Mouse (Mus musculus) midbrain, embryonic 12.5 days (tissue): ENCODE measurements around the gene Crtc3. TPM values are rescaled to one million over a fixed set of nuclear protein-coding genes. Genes with fewer than 3 reads are reported as not detected.

Source experiments
- ATAC-seq: fragments of 200-750 bp; cut with Nextera tagmentation; 2 replicates; pipeline ENCODE4 v1.8.0; 2017; ENCODE audit warnings: low read depth, moderate TSS enrichment, moderate library complexity; ENCODE audit not compliant: low FRiP score
- H3K27ac ChIP-seq: fragments of 300-500 bp; sonication (generic); replicated peaks from 2 replicates; pipeline ENCODE4 v1.5.1; 2016; ENCODE audit warnings: mild to moderate bottlenecking
- H3K27me3 ChIP-seq: fragments of 300-500 bp; sonication (generic); 2 replicates; pipeline ENCODE4 v1.6.1; 2016; ENCODE audit warnings: mild to moderate bottlenecking
- H3K36me3 ChIP-seq: fragments of 300-500 bp; sonication (generic); 2 replicates; pipeline ENCODE4 v1.6.1; 2016
- H3K4me1 ChIP-seq: fragments of 300-500 bp; sonication (generic); 2 replicates; pipeline ENCODE4 v1.6.1; 2016
- H3K4me2 ChIP-seq: fragments of 300-500 bp; sonication (generic); replicated peaks from 2 replicates; pipeline ENCODE4 v1.6.1; 2016; ENCODE audit warnings: mild to moderate bottlenecking, moderate library complexity
- H3K4me3 ChIP-seq: fragments of 300-500 bp; sonication (generic); 2 replicates; pipeline ENCODE4 v1.5.1; 2016; ENCODE audit warnings: mild to moderate bottlenecking
- H3K9ac ChIP-seq: fragments of 300-500 bp; sonication (generic); replicated peaks from 2 replicates; pipeline ENCODE4 v1.6.1; 2016; ENCODE audit warnings: mild to moderate bottlenecking, moderate library complexity
- H3K9me3 ChIP-seq: fragments of 300-500 bp; sonication (generic); 2 replicates; pipeline ENCODE4 v1.6.1; 2016; ENCODE audit warnings: mild to moderate bottlenecking
- WGBS: fragments of 180-500 bp; shearing (Covaris S2); methylation state at CpG from one replicate; pipeline ENCODE4 v1.1.7; 2016; 5-methylcytosine and 5-hydroxymethylcytosine counted together
- polyA plus RNA-seq: library from polyadenylated mRNA; unstranded; fragments of >200 nt; fragmentation: Nextera tagmentation; extraction: Ambion mirVana; gene quantifications from 2 replicates; pipeline ENCODE4 v1.2.1, GENCODE M21; 2016

Gene Crtc3
- polyA plus RNA-seq, 1 experiment from 2014 or later: 13.7 TPM

GRCm38 (mm10) chr7:80636288-80636952 lies 52.3 kb downstream of the Crtc3 start:
- no peaks in the 10 kb centered on the region for H3K9me3 ChIP-seq

GRCm38 (mm10) chr7:80635866-80636265 lies 52.8 kb downstream of the Crtc3 start:
- no peaks in the 10 kb centered on the region for H3K9me3 ChIP-seq
- no peak for ATAC-seq
- H3K27me3 ChIP-seq: no peaks in the 10 kb centered on the region
- 0 out of 2 replicates have a peak, but pooled peaks cover 3% of the 10 kb centered on the region for H3K4me1 ChIP-seq
- no peak overlapping the region for H3K4me3 ChIP-seq
- WGBS: 76% methylated on average over 5 of the region's 5 CpGs
- H3K27ac ChIP-seq: no peak overlapping the region
- no peak overlapping the region for H3K9ac ChIP-seq
- H3K4me2 ChIP-seq: no peak overlapping the region
- no peaks in the 10 kb centered on the region for H3K36me3 ChIP-seq

More at GRCm38 (mm10) chr7:80636288-80636952, 52.3 kb downstream of the Crtc3 start:
- Histone ChIP-seq H3K27ac (no peak overlapping the region), H3K36me3 (no peaks in the 10 kb centered on the region), H3K9ac (no peak overlapping the region), H3K27me3 (no peaks in the 10 kb centered on the region), H3K4me3 (no peak overlapping the region), H3K4me1 (peaks cover 6% of the 10 kb centered on the region), H3K4me2 (no peak overlapping the region)
- WGBS: 80% methylated on average over 17 of the region's 17 CpGs
- ATAC-seq: no peak

GRCm38 (mm10) chr7:80634741-80635140 lies 53.9 kb downstream of the Crtc3 start:
- no peak for ATAC-seq
- no peak overlapping the region for H3K4me3 ChIP-seq
- H3K4me2 ChIP-seq: no peak overlapping the region
- H3K9me3 ChIP-seq: no peaks in the 10 kb centered on the region
- 81% methylated on average over 9 of the region's 9 CpGs for WGBS
- no peak overlapping the region for H3K9ac ChIP-seq
- H3K4me1 ChIP-seq: 0 out of 2 replicates have a peak, but pooled peaks cover 3% of the 10 kb centered on the region
- no peak overlapping the region for H3K27ac ChIP-seq
- H3K36me3 ChIP-seq: no peaks in the 10 kb centered on the region
- H3K27me3 ChIP-seq: no peaks in the 10 kb centered on the region

- 95% methylated on average over 2 of the region's 2 CpGs for WGBS
Observed at GRCm38 (mm10) chr7:80633635-80634034, 55.0 kb downstream of the Crtc3 start.

GRCm38 (mm10) chr7:80631993-80632392 lies 56.7 kb downstream of the Crtc3 start:
- ATAC-seq: no peak
- H3K9me3 ChIP-seq: no peaks in the 10 kb centered on the region
- H3K4me3 ChIP-seq: no peak overlapping the region
- 71% methylated on average over 6 of the region's 6 CpGs for WGBS
- no peak overlapping the region for H3K27ac ChIP-seq
- no peaks in the 10 kb centered on the region for H3K36me3 ChIP-seq
- no peak overlapping the region for H3K9ac ChIP-seq
- no peak overlapping the region for H3K4me2 ChIP-seq
- no peaks in the 10 kb centered on the region for H3K27me3 ChIP-seq
- H3K4me1 ChIP-seq: 0 out of 2 replicates have a peak, but pooled peaks cover 3% of the 10 kb centered on the region

More at GRCm38 (mm10) chr7:80633635-80634034, 55.0 kb downstream of the Crtc3 start:
- H3K27ac ChIP-seq: no peak overlapping the region
- no peak overlapping the region for H3K4me2 ChIP-seq
- 0 out of 2 replicates have a peak, but pooled peaks cover 3% of the 10 kb centered on the region for H3K4me1 ChIP-seq
- H3K36me3 ChIP-seq: no peaks in the 10 kb centered on the region
- H3K27me3 ChIP-seq: no peaks in the 10 kb centered on the region
- H3K9me3 ChIP-seq: no peaks in the 10 kb centered on the region
- H3K9ac ChIP-seq: no peak overlapping the region
- no peak overlapping the region for H3K4me3 ChIP-seq
- no peak for ATAC-seq

GRCm38 (mm10) chr7:80631405-80631804 lies 57.3 kb downstream of the Crtc3 start:
- no peaks in the 10 kb centered on the region for H3K36me3 ChIP-seq
- no peak overlapping the region for H3K4me2 ChIP-seq
- no peak for ATAC-seq
- no peaks in the 10 kb centered on the region for H3K9me3 ChIP-seq
- no peak overlapping the region for H3K9ac ChIP-seq
- H3K27me3 ChIP-seq: no peaks in the 10 kb centered on the region
- 0 out of 2 replicates have a peak, but pooled peaks cover 3% of the 10 kb centered on the region for H3K4me1 ChIP-seq
- H3K4me3 ChIP-seq: no peak overlapping the region
- 67% methylated on average over 3 of the region's 3 CpGs for WGBS
- no peak overlapping the region for H3K27ac ChIP-seq

GRCm38 (mm10) chr7:80629369-80629768 lies 59.3 kb downstream of the Crtc3 start:
- 89% methylated on average over 12 of the region's 12 CpGs for WGBS
- no peak for ATAC-seq
- Histone ChIP-seq H3K9ac (no peak overlapping the region), H3K36me3 (no peaks in the 10 kb centered on the region), H3K4me2 (no peak overlapping the region), H3K4me1 (no peaks in the 10 kb centered on the region), H3K27me3 (no peaks in the 10 kb centered on the region), H3K4me3 (no peak overlapping the region), H3K9me3 (no peaks in the 10 kb centered on the region), H3K27ac (no peak overlapping the region)

GRCm38 (mm10) chr7:80628708-80629183 lies 59.9 kb downstream of the Crtc3 start:
- Histone ChIP-seq H3K36me3 (no peaks in the 10 kb centered on the region), H3K4me2 (no peak overlapping the region), H3K9me3 (no peaks in the 10 kb centered on the region), H3K27ac (no peak overlapping the region), H3K27me3 (no peaks in the 10 kb centered on the region), H3K9ac (no peak overlapping the region), H3K4me3 (no peak overlapping the region), H3K4me1 (no peaks in the 10 kb centered on the region)
- 74% methylated on average over 8 of the region's 8 CpGs for WGBS
- no peak for ATAC-seq

GRCm38 (mm10) chr7:80626943-80627342 lies 61.7 kb downstream of the Crtc3 start:
- ATAC-seq: no peak
- Histone ChIP-seq H3K27ac (no peak overlapping the region), H3K27me3 (no peaks in the 10 kb centered on the region), H3K4me2 (no peak overlapping the region), H3K4me3 (no peak overlapping the region), H3K4me1 (no peaks in the 10 kb centered on the region), H3K9ac (no peak overlapping the region), H3K9me3 (no peaks in the 10 kb centered on the region), H3K36me3 (no peaks in the 10 kb centered on the region)
- 87% methylated on average over 5 of the region's 5 CpGs for WGBS

GRCm38 (mm10) chr7:80625841-80626240 lies 62.8 kb downstream of the Crtc3 start:
- Histone ChIP-seq H3K9ac (no peak overlapping the region), H3K9me3 (no peaks in the 10 kb centered on the region), H3K4me1 (no peaks in the 10 kb centered on the region), H3K4me2 (no peak overlapping the region), H3K4me3 (no peak overlapping the region), H3K27ac (no peak overlapping the region), H3K36me3 (no peaks in the 10 kb centered on the region), H3K27me3 (no peaks in the 10 kb centered on the region)
- ATAC-seq: no peak
- 89% methylated on average over 7 of the region's 7 CpGs for WGBS

GRCm38 (mm10) chr7:80623276-80623675 lies 65.4 kb downstream of the Crtc3 start:
- ATAC-seq: no peak
- WGBS: 83% methylated on average over 5 of the region's 5 CpGs
- H3K4me1 ChIP-seq: no peaks in the 10 kb centered on the region
- H3K27ac ChIP-seq: no peak overlapping the region
- H3K9me3 ChIP-seq: no peaks in the 10 kb centered on the region
- no peak overlapping the region for H3K4me3 ChIP-seq
- H3K4me2 ChIP-seq: no peak overlapping the region
- no peak overlapping the region for H3K9ac ChIP-seq
- H3K36me3 ChIP-seq: no peaks in the 10 kb centered on the region
- no peaks in the 10 kb centered on the region for H3K27me3 ChIP-seq

GRCm38 (mm10) chr7:80616096-80616495 lies 72.6 kb downstream of the Crtc3 start:
- Histone ChIP-seq H3K27me3 (no peaks in the 10 kb centered on the region), H3K4me2 (no peak overlapping the region), H3K36me3 (peaks cover 9% of the 10 kb centered on the region; the same call in 1 of the 2 replicates), H3K9ac (no peak overlapping the region), H3K9me3 (no peaks in the 10 kb centered on the region), H3K4me3 (no peak overlapping the region), H3K4me1 (0 out of 2 replicates have a peak, but pooled peaks cover 4% of the 10 kb centered on the region), H3K27ac (no peak overlapping the region)
- ATAC-seq: no peak
- WGBS: 80% methylated on average over 9 of the region's 9 CpGs
